Mouse (Mus musculus): ENCODE results near the gene Upb1. TPM values are rescaled to one million over a fixed set of nuclear protein-coding genes. Genes with fewer than 3 reads are reported as not detected.

Gene Upb1
- total RNA-seq, 2 experiments from 2014 or later = 0.31 TPM; not detected in 1

DNA sequence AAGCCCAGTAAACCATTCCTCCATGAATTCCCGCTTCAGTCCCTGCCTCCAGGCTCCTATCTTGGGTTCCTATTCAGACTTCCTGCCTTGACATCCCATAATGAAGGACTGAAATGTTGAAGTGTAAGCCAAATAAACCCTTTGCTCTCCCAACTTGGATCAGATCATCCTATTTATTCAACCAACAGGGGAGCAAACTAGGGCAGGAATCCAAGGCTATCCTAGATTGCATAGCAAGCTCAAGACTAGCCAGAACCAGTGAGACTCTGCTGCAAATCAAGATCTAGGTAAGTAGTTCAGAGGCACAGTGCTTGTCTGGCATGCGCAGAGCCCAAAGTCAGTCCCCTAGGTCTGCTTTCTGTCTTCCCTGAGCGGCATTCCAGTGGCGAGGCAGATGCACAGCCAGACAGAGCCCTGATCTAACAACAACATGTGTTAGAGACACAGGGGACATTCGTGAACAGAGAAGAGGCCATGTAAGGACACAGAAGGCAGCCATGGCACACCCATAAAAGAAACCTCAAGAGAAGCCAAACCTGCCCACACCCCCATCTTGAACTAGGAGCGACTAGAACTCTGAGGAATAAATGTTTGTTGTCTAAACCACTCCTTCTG, 48.0 kb downstream of the Upb1 start:
- no peak for ATAC-seq (replicated peaks; ENCODE audit: poor library complexity, severe bottlenecking)

DNA sequence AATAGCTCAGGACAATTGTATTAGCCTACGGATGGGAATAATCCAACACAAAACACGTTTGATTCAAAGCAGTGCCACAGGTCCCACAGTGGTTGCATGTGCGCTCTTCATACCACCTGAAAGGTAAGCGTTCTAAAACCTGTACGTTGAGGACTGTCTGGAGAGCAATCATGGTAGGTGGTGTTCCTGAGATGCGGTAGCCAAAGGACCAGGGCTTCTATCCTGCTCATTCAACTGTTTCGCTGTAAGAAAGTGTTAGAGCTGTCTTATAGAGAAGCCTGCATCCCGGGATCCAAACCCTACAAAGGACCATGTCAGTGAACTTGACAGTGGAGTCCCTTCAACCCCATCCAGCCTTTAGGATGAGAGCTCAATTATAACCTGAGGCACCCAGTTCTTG, 49.4 kb downstream of the Upb1 start:
- ATAC-seq (replicated peaks; ENCODE audit: poor library complexity, severe bottlenecking) = no peak

DNA sequence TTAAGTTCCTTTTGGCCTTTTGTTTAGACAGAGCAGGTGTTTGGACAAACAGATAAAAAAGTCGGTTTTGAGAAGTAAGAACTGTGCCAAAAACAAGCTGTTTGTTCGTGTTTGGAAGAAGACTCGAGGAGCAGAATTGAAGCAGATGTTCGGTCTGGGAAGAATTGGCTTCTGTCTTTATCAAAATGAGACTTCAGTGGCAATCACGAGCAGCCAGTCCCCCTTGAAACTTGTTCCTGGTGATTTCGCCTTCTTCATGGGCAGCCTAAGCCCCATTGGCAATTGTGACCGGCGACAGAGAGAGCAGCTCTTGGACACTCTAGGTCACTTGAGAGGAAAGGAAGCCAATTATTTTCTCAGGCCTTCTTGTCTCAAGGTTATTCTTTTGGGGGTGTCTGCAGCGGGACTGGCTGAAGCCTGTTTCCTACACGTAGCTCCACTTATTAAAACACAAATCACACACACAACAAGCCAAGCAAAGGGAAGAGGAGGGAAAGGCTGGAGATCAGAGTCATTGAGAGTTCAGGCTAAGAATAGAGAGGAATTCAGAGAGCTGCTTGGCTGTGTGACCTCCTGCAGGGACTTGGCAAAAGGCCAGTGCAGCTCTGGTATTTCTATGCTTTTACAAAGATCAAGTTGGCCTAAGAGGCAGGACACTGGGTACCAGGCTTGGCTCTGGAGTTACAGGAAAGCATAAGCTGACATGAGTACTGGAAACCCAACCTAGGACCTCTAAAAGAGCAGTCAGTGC, 50.3 kb downstream of the Upb1 start:
- no peak for ATAC-seq (replicated peaks; ENCODE audit: poor library complexity, severe bottlenecking)

DNA sequence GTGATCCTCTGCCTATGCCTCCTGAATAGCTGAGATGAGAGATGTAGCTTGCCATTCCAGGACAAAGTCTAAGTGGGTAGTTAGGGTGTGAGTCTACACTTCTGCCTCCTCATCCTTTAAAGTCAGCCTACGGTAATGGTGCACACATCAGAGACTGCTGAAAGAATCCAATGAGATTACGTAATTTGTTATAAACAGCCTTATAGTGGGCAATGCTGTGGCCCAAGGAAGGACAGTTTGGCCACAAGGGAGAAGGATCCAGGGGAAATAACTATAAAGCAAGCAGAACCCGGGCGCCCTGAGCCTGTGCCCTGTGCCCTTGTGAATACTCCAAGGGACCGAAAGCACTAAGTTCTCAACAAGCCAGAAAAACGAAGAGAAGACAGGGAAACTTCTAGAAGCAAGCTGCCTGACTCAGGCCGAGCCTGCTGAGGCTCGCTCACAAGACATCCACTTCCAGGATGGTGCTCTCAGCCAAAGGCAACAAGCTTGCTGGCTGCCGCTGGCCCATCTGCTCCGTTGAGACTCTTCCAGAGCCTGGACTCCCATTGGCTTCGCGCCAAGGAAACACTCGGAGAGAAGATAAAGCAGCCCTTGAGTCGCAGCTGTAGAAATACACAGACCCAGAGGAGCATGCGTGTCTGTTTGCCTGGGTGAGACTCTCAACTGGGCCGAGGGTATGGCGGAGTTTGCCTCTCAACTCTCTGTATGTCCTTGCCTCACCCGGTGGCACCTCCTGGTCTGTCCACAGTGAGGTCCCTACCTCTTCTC, 55.3 kb downstream of the Upb1 start:
- peak; percentile 62 for ATAC-seq (replicated peaks; ENCODE audit: poor library complexity, severe bottlenecking)

DNA sequence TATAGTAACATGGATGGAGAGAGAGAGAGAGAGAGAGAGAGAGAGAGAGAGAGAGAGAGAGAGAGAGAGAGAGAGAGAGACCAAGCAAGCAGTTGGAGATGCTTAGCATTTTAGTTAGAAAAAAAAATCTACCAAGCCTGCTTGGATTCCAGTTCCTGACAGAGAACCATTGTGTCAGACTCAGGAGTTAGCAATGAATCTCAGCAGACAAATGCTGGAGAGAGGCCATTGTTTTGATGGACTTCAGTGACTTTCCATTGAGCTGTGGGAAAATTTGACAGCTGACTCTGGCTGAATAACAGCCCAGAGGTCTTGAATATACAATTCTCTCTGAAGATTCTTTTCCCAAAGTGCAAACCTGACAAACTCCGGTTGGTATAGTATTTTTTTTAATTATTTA, 56.9 kb downstream of the Upb1 start:
- ATAC-seq (replicated peaks; ENCODE audit: poor library complexity, severe bottlenecking) = no peak

DNA sequence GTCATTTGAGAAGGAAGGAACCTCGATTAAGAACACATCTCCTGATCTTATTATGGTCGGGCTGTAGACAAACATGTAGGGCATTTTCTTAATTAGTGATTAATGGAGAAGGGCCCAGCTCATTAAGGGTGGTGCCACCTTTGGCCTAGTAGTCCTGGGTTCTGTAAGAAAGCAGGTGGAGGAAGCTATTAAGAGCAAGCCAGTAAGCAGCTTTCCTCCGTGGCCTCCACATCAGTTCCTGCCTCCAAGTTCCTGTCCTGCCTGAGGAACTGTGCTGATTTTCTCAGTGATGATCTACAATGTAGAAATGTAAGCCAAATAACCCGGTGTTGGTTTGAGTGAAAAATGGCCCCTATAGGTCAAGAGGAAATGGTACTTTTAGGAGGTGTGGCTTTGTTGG, 57.4 kb downstream of the Upb1 start:
- ATAC-seq (replicated peaks; ENCODE audit: poor library complexity, severe bottlenecking) = no peak

DNA sequence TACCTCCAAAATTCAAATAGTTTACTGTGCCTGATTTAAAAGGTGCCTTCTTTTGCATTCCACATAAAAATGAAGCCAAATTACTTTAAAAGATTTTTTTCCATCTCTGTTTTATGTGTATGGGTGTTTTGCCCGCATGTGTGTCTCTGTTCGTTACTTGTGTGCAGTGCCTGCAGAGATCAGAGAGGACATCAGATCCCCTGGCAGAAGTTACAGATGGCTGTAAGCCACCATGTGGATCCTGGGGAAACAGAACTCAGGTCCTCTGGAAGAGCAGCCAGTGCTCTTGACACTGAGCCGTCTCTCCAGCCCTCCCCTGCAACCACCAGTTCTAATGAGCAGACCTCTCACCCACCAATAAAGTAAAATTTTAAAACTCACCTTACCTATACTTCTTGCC, 61.8 kb downstream of the Upb1 start:
- no peak for ATAC-seq (replicated peaks; ENCODE audit: poor library complexity, severe bottlenecking)

DNA sequence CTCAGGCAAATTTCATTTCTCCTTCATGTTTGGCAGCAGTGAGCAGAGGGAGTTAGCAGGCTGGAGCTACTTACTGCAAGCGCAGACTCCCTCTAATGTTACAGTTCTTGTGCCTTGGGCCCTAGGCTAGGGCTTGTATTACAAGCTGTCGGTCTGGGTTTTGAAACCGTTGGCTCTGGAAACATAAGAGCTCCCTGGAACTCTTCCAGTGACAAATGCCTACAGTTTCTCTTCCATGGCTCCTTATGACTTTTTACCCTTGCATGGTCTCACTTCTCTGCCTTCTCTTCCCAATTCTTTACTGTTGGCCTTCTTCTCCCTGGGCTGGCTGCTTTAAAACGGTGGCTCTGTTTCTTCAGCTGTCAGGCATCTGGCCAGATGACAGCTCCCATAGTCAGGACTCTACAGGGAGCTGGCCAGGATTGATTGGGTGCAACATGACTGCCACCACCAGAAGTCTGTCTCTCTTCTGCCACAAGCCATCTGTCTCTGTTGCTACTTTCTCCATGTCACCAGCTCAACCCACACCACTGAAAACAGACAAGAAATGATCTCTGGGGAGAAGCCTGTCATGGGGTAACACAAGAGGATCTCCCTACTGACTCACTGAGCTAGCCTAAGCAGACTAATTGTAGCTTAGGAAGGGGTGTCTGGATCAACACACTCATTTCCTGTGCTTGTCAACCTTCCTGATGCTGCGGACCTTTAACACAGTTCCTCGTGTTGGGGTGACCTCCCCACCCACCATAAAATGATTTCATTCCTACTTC, 65.1 kb downstream of the Upb1 start:
- ATAC-seq (replicated peaks; ENCODE audit: poor library complexity, severe bottlenecking) = no peak

DNA sequence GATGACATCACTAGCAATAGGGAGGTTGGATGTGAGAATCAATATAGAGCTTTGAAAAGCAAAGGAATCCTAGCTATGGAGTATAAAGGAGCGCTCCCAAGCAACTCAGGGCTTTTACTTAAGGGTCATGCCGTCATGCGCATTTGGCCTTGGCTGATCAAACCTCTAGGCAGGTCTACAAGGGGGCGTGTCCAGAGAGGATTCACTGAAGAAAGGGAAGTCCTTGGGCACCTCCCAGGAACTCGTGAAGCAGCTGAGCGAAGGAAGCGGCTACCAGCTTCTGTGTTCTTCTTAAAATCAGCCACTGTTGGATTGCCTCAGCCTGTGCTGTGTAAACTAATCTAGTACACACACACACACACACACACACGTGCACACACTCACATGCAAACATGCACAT, 72.5 kb downstream of the Upb1 start:
- peak; percentile 98 for ATAC-seq (replicated peaks; ENCODE audit: poor library complexity, severe bottlenecking)

DNA sequence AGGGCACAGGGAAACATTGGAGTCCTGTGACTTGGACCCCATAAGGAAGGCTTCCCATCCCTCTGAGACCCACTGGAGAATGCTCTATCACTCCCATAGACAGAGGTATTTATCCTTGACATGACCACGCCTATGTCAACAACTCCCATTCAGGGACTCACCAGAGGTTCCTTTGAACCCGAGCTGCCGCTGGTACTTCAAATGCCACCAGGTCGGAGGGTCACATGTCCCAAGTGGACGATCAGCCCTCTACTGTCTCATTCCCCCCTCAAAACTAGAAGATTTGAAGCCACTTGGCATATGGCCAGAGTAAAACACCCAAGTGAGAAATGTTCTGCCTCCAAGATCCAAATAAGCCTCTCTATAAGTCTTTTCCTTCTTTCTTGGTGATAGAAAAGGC, 73.7 kb downstream of the Upb1 start:
- ATAC-seq (replicated peaks; ENCODE audit: poor library complexity, severe bottlenecking) = no peak

DNA sequence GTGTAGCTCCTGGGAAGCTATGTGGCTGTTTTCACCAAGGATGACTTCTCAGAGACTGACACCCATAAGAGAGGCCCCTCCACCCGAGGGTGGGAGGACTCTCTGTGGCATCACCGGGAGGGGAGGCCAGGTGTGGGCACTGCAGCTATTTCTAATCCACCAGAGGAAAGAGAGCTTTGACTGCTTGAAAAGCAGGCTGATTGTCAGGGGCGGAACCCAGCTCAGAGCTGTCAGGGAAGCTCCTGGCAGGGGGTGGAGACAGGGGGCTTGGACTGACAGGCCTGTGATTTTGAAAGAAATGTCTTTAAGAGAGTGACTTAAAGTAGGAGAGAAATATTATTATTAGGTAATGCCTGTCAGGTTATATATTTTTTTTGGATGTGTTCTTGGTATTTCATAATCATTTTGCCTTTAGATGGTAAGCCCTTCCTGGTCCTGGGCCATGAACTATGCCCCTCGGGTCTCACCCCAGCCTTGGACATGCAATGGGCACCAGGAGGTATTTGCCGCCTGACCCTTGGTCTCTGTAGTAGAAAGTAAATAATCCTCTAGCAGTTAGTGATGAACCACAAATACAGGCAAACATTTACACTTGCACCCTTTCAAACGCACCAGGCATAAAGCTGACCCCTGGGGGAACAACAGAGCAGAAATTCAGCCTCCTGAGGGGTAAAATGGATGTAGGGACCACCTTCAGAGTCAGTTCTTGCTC, 74.4 kb downstream of the Upb1 start:
- peak; percentile 50 for ATAC-seq (replicated peaks; ENCODE audit: poor library complexity, severe bottlenecking)

DNA sequence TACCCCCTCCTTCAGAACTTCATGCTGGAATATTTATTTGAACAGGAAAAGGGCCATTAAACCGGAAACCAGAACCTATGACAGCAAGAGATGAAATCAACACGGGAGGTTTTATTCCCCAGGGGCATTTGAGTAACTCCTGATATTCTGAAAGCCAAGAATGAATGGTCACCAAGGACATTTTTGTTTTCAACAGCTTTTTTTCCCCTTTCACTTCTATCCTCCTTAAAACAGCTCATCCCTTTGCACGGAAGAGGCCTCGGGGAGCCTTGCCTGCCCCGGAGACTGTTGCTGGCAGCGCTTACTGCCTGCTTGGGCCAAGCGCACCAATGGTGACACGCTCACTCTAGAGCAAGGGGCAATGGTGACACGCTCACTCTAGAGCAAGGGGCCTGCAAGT, 76.1 kb downstream of the Upb1 start:
- ATAC-seq (replicated peaks; ENCODE audit: poor library complexity, severe bottlenecking) = no peak

DNA sequence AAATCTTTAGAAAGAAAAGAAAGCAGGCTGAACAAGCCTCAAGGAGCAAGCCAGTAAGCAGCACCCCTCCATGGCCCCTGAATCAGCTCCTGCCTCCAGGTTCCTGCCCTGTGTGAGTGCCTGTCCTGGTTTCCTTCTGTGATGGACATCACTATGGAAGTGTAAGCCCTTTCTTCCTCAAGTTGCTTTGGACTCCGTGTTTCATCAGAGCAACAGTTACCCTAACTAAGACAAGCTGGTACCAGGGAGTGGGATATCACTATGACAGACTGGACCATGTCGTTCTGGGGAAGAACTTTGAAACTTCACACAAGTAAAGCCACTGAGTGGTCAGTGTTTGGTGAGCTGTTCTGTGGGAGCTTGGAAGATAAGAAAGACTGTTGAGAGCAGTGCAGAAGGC, 79.0 kb downstream of the Upb1 start:
- no peak for ATAC-seq (replicated peaks; ENCODE audit: poor library complexity, severe bottlenecking)

DNA sequence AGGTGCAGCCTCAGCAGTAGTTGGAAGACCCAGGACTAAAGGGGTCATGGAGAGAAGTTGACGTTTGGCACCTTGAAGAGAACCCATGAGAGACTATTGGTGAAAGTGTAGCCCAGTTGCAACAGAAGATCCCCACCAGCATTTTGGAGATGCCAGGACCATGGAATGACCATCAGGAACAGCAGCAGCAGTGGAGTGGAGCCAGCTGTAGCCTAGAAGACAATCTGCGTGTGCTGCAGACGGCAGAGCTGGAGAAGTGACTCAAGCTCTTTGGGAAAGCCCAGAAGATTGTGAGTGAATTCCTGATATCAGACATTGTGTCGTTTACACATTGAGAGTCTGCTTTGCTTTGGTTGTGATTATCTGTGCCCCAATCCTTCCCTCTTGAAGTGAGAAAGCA, 80.8 kb downstream of the Upb1 start:
- ATAC-seq (replicated peaks; ENCODE audit: poor library complexity, severe bottlenecking) = no peak

DNA sequence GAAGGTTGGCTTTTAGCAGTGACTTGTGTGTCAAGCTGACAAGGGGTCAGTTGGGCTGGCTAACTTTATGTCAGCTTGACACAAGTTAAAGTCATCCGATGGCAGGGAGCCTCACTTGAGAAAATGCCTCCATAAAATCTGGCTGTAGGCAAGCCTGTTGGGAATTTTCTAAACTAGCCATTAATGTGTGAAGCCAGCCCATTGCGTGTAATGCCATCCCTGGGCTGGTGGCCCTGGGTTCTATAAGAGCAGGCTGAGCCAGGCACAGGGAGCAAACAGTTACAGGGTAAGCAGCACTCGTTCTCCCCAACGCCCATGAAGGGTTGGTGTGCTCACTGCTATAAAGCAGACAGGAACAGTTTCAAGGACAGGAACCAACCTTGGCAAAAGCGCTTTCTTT, 81.4 kb downstream of the Upb1 start:
- ATAC-seq (replicated peaks; ENCODE audit: poor library complexity, severe bottlenecking) = no peak

DNA sequence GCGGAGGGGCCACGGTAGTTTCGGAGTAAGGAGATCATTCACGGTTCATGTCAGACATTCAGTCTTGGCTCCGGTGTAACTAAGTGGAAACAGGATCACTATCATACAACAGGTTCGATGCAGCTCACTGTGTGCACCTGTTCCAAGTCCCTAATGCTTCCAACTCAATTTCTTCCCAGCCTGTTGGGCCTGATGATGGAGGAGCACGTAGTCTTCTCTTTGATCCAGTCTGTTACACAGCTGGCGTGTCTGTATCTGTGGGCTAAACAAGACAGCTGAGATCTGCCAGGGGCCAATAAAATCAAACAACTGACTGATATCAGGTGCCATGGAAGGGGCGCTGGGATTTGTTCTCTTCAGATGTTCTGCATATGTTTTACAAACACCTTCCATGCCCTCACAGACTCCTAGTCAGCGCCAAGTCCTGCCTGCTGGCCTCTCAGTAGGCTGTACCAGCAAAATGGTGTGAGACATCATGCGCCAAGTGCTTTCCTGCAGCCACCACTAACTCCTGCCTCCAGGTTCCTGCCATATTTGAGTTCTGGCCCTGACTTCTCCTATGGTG, 82.1 kb downstream of the Upb1 start:
- no peak for ATAC-seq (replicated peaks; ENCODE audit: poor library complexity, severe bottlenecking)

DNA sequence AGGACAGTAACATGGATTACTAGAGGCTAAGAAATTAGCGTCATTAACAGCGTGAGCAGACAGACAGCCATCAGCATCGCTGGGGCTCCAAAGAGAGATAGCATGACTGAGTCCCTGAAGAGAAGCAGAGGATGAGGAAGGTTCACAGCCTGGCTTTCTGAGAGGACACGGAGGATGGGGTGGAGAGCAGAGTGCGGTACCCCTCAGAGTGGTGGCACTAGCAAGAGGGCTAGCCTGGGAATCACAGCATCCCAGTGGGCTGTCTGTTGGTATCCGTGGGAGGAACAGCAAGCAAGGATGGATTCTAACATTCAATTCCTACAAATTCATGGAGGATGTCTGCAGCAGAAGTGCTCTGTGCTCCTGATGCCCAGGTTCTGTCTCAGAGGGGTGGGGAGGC, 83.2 kb downstream of the Upb1 start:
- ATAC-seq (replicated peaks; ENCODE audit: poor library complexity, severe bottlenecking) = no peak

DNA sequence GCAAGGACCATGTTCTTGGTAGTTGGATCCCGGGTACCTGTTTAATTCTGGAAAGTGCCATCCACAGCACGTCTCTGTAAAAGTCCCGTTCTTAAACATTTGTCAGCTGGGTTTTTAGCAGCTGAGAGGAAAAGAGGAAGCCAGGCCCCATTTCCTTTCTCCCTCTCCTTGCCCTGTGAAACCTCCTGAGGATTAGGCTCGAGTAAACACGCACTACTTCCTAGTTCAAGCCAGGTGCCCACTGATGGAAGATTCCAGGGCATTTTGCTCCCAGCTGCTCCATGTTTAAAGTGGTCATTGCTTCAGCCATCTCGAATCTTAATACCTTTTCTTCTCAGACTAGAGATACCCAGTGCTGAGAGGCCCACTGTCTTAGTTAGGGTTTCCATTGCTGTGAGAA, 83.9 kb downstream of the Upb1 start:
- peak; percentile 62 for ATAC-seq (replicated peaks; ENCODE audit: poor library complexity, severe bottlenecking)

DNA sequence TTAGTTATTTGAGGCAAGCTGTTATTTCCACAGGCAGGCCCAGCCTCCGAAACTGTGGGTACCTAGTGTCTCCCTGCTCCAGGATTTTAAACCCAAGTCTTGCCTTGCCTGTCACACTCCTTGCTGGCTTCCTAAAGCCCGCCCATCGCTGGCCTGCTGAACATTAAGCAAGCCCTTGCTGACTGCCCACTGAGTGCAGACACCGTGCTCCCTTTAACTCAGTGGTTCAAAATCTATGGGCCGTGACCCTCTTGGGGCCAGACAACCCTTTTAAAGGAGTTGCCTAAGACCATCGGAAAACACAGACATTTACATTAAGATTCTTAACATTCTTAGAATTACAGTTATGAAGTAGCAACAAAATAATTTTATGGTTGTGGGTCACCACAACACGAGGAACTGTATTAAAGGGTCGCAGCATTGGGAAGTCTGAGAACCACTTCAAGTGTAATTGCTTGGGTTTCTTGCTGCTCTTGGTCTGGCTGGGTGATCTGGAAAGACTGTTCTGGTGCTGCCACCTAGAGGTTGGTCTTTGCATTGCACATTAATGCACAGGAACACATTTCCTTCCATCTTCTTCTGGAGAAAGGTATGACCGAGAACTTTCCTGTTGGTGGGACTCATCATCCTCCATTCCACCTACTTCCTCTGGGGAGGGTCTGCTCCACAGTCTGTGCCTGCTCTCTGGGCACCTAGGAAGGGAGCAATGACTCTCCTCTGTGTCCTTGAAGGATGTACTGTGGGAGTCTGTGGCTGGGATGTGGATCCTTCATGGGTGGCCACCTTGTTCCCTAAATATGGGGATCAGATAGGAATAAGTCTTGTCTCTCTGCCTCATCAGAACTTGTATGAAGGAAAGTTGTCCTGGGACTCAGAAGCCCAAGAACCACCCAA, 85.4 kb downstream of the Upb1 start:
- peak; percentile 61 for ATAC-seq (replicated peaks; ENCODE audit: poor library complexity, severe bottlenecking)
